Mouse (Mus musculus): ENCODE data around the gene Tst.

GRCm38 (mm10) chr15:78378556-78378955, 27.2 kb downstream of the Tst start:
- no peak for TF ChIP-seq CTCF (IDR thresholded peaks at IDR 0.05; ENCODE audit: extremely low read depth, insufficient read depth, insufficient read length, insufficient replicate concordance)
- TF ChIP-seq POLR2A (IDR thresholded peaks at IDR 0.05; ENCODE audit: low read depth, low read length), result no peak
